Mouse (Mus musculus): ENCODE measurements around the gene Gucy1b2. TPM values are rescaled to one million over a fixed set of nuclear protein-coding genes. Genes with fewer than 3 reads are reported as not detected.

The Gucy1b2 gene
- polyA plus RNA-seq, 1 experiment from 2014 or later = 1.6 TPM

GRCm38 (mm10) chr14:62389064-62389728, 66.9 kb downstream of the Gucy1b2 start:
- peak; percentile 90 for ATAC-seq
- Histone ChIP-seq H3K4me2 (replicated peaks) (peak overlapping the region; percentile 34), H3K4me3 (replicated peaks) (no peak overlapping the region), H3K27me3 (no peaks in the 10 kb centered on the region), H3K27ac (peak overlapping the region; percentile 79), H3K36me3 (no peaks in the 10 kb centered on the region), H3K4me1 (replicated peaks) (peaks cover 17% of the 10 kb centered on the region), H3K9me3 (no peaks in the 10 kb centered on the region), H3K9ac (replicated peaks) (no peak overlapping the region; the same call in 1 of the 2 replicates)
- 15% methylated on average over 6 of the region's 6 CpGs for WGBS

DNA sequence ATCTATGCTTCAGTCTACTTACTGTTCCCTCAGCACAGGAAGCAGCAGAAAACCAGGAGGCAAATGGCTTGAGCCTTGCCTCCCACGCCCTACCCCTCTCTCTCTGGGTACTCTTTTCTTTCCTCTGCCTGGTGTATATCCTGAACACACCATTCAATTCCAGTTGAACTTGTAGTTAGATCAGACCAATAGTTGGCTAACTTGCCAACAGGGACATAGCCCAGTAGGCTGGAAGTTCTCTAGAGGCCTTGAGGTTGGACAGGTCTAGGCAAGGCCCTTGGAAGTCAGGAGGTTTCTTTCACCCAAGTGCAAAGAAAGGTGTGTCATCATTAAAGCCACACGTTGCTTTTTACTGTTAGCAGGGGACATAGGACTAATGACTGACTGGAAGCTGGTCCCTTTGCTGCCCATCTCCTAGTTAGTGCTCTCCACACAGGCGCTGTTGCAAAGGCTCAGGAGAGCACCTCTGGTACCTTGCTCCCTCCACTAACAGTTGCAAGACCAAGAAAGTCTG, 72.2 kb downstream of the Gucy1b2 start:
- no peak overlapping the region for H3K9ac ChIP-seq (replicated peaks)
- no peak overlapping the region for H3K4me2 ChIP-seq (replicated peaks)
- H3K36me3 ChIP-seq = no peaks in the 10 kb centered on the region
- H3K4me3 ChIP-seq (replicated peaks) = no peak overlapping the region
- no peak overlapping the region for H3K27ac ChIP-seq
- WGBS = 95% methylated on average over 3 of the region's 3 CpGs
- no peak for ATAC-seq
- H3K27me3 ChIP-seq = no peaks in the 10 kb centered on the region
- peaks cover 3% of the 10 kb centered on the region for H3K4me1 ChIP-seq (replicated peaks)
- no peaks in the 10 kb centered on the region; the same call in 1 of the 2 replicates for H3K9me3 ChIP-seq

- Histone ChIP-seq H3K27me3 (no peaks in the 10 kb centered on the region), H3K4me3 (replicated peaks) (no peak overlapping the region), H3K27ac (no peak overlapping the region), H3K36me3 (no peaks in the 10 kb centered on the region), H3K9ac (replicated peaks) (no peak overlapping the region), H3K4me2 (replicated peaks) (no peak overlapping the region), H3K9me3 (no peaks in the 10 kb centered on the region; the same call in 1 of the 2 replicates), H3K4me1 (replicated peaks) (no peaks in the 10 kb centered on the region)
- 89% methylated on average over 3 of the region's 3 CpGs for WGBS
- no peak for ATAC-seq
Observed at GRCm38 (mm10) chr14:62383109-62383508, 73.0 kb downstream of the Gucy1b2 start.

- no peaks in the 10 kb centered on the region for H3K4me1 ChIP-seq (replicated peaks)
- 70% methylated on average over 6 of the region's 6 CpGs for WGBS
- no peak overlapping the region for H3K4me3 ChIP-seq (replicated peaks)
- peaks cover 6% of the 10 kb centered on the region for H3K36me3 ChIP-seq
- H3K9me3 ChIP-seq = no peaks in the 10 kb centered on the region; the same call in 1 of the 2 replicates
- H3K27ac ChIP-seq = no peak overlapping the region
- H3K4me2 ChIP-seq (replicated peaks) = no peak overlapping the region
- H3K9ac ChIP-seq (replicated peaks) = no peak overlapping the region
- H3K27me3 ChIP-seq = no peaks in the 10 kb centered on the region
- ATAC-seq = no peak
Observed at GRCm38 (mm10) chr14:62380606-62381005, 75.5 kb downstream of the Gucy1b2 start.

GRCm38 (mm10) chr14:62379391-62379790, 76.7 kb downstream of the Gucy1b2 start:
- Histone ChIP-seq H3K9ac (replicated peaks) (no peak overlapping the region), H3K9me3 (no peaks in the 10 kb centered on the region; the same call in 1 of the 2 replicates), H3K4me1 (replicated peaks) (no peaks in the 10 kb centered on the region), H3K36me3 (peaks cover 6% of the 10 kb centered on the region), H3K27me3 (no peaks in the 10 kb centered on the region), H3K4me3 (replicated peaks) (no peak overlapping the region), H3K4me2 (replicated peaks) (no peak overlapping the region), H3K27ac (no peak overlapping the region)
- 94% methylated on average over 2 of the region's 2 CpGs for WGBS
- no peak for ATAC-seq

GRCm38 (mm10) chr14:62376115-62376514, 80.0 kb downstream of the Gucy1b2 start:
- Histone ChIP-seq H3K9ac (replicated peaks) (no peak overlapping the region), H3K36me3 (peaks cover 6% of the 10 kb centered on the region), H3K27me3 (no peaks in the 10 kb centered on the region), H3K9me3 (no peaks in the 10 kb centered on the region), H3K4me1 (replicated peaks) (no peaks in the 10 kb centered on the region), H3K4me3 (replicated peaks) (no peak overlapping the region), H3K4me2 (replicated peaks) (no peak overlapping the region), H3K27ac (no peak overlapping the region)
- 90% methylated on average over 2 of the region's 2 CpGs for WGBS
- no peak for ATAC-seq

DNA sequence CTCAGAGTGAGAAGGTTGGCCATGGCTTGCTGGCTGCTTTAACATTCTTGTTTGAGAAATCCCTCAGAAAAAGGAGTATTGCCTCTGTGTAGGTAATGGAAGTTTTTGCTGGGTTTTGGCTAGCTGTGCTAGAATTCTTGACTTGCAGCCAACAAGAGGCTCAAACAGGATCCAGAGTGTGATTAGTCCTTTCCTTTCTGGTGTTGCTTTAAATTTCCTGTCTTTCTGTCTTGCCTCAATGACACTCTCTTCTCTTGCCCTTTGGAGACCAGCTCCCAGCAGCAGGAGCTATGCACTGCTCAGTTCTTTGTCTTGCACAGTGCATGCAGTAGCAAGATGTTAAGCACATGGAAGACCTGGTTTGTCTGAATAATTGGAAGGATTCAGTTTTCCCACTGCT, 80.4 kb downstream of the Gucy1b2 start:
- H3K9ac ChIP-seq (replicated peaks) = no peak overlapping the region
- no peak for ATAC-seq
- H3K9me3 ChIP-seq = no peaks in the 10 kb centered on the region
- H3K4me1 ChIP-seq (replicated peaks) = no peaks in the 10 kb centered on the region
- no peak overlapping the region for H3K4me3 ChIP-seq (replicated peaks)
- H3K4me2 ChIP-seq (replicated peaks) = no peak overlapping the region
- no peak overlapping the region for H3K27ac ChIP-seq
- no peaks in the 10 kb centered on the region for H3K27me3 ChIP-seq
- H3K36me3 ChIP-seq = peaks cover 6% of the 10 kb centered on the region

GRCm38 (mm10) chr14:62374001-62374400, 82.1 kb downstream of the Gucy1b2 start:
- no peak for ATAC-seq
- Histone ChIP-seq H3K4me2 (replicated peaks) (no peak overlapping the region), H3K4me1 (replicated peaks) (no peaks in the 10 kb centered on the region), H3K4me3 (replicated peaks) (no peak overlapping the region), H3K27ac (no peak overlapping the region), H3K27me3 (no peaks in the 10 kb centered on the region), H3K9ac (replicated peaks) (no peak overlapping the region), H3K9me3 (no peaks in the 10 kb centered on the region), H3K36me3 (peaks cover 13% of the 10 kb centered on the region)
- 81% methylated on average over 10 of the region's 10 CpGs for WGBS

GRCm38 (mm10) chr14:62370819-62371218, 85.3 kb downstream of the Gucy1b2 start:
- ATAC-seq = no peak
- 92% methylated on average over 6 of the region's 6 CpGs for WGBS
- no peaks in the 10 kb centered on the region for H3K27me3 ChIP-seq

GRCm38 (mm10) chr14:62363774-62364173, 92.3 kb downstream of the Gucy1b2 start:
- WGBS = 96% methylated on average over 2 of the region's 2 CpGs
- no peak overlapping the region for H3K4me3 ChIP-seq (replicated peaks)
- H3K4me2 ChIP-seq (replicated peaks) = no peak overlapping the region
- H3K36me3 ChIP-seq = peaks cover 38% of the 10 kb centered on the region
- ATAC-seq = no peak
- H3K9ac ChIP-seq (replicated peaks) = no peak overlapping the region
- H3K9me3 ChIP-seq = no peaks in the 10 kb centered on the region
- H3K27ac ChIP-seq = no peak overlapping the region
- H3K27me3 ChIP-seq = no peaks in the 10 kb centered on the region
- no peaks in the 10 kb centered on the region for H3K4me1 ChIP-seq (replicated peaks)

More at GRCm38 (mm10) chr14:62370819-62371218, 85.3 kb downstream of the Gucy1b2 start:
- H3K4me2 ChIP-seq (replicated peaks) = no peak overlapping the region
- H3K36me3 ChIP-seq = peaks cover 24% of the 10 kb centered on the region
- no peak overlapping the region for H3K27ac ChIP-seq
- no peaks in the 10 kb centered on the region for H3K9me3 ChIP-seq
- no peaks in the 10 kb centered on the region for H3K4me1 ChIP-seq (replicated peaks)
- no peak overlapping the region for H3K4me3 ChIP-seq (replicated peaks)
- H3K9ac ChIP-seq (replicated peaks) = no peak overlapping the region

- no peak overlapping the region for H3K4me3 ChIP-seq (replicated peaks)
- no peaks in the 10 kb centered on the region for H3K9me3 ChIP-seq
- H3K36me3 ChIP-seq = peaks cover 29% of the 10 kb centered on the region; the same call in 1 of the 2 replicates
- no peak overlapping the region for H3K4me2 ChIP-seq (replicated peaks)
- 93% methylated on average over 8 of the region's 8 CpGs for WGBS
- no peaks in the 10 kb centered on the region for H3K27me3 ChIP-seq
- no peak for ATAC-seq
- no peak overlapping the region for H3K27ac ChIP-seq
- no peak overlapping the region for H3K9ac ChIP-seq (replicated peaks)
- no peaks in the 10 kb centered on the region for H3K4me1 ChIP-seq (replicated peaks)
Observed at GRCm38 (mm10) chr14:62361263-62361980, 94.7 kb downstream of the Gucy1b2 start.

GRCm38 (mm10) chr14:62355201-62355600, 100.9 kb downstream of the Gucy1b2 start:
- ATAC-seq = no peak
- Histone ChIP-seq H3K9me3 (no peaks in the 10 kb centered on the region), H3K9ac (replicated peaks) (no peak overlapping the region), H3K4me3 (replicated peaks) (no peak overlapping the region), H3K4me1 (replicated peaks) (0 out of 2 replicates have a peak, but pooled peaks cover 3% of the 10 kb centered on the region), H3K36me3 (peaks cover 5% of the 10 kb centered on the region; the same call in 1 of the 2 replicates), H3K4me2 (replicated peaks) (no peak overlapping the region), H3K27ac (no peak overlapping the region), H3K27me3 (no peaks in the 10 kb centered on the region)
- 93% methylated on average over 7 of the region's 7 CpGs for whole genome bisulfite sequencing

All from midbrain, embryonic 13.5 days (tissue).